Mouse (Mus musculus): Measurements from ENCODE around the gene Prep.
A peak's percentile ranks its signal among the peaks of the same experiment; 100 is the strongest.

The Prep gene

GRCm38 (mm10) chr10:45066931-45067308, at the start of gene Prep:
Gene Prep, plus strand, starts transcription at chr10:45067203.
- peak; percentile 91 to 92 for DNase-seq (ENCODE audit: low spot score in 2 of 2)

- no peak for DNase-seq (ENCODE audit: low spot score in 2 of 2)
Observed at GRCm38 (mm10) chr10:45017352-45017751, 49.7 kb upstream of the Prep start.

GRCm38 (mm10) chr10:45017851-45018250, 49.2 kb upstream of the Prep start:
- DNase-seq (ENCODE audit: low spot score in 2 of 2), result no peak

GRCm38 (mm10) chr10:45019418-45019817, 47.6 kb upstream of the Prep start:
- DNase-seq (ENCODE audit: low spot score in 2 of 2), result no peak

- no peak for DNase-seq (ENCODE audit: low spot score in 2 of 2)
Observed at GRCm38 (mm10) chr10:45019849-45020248, 47.2 kb upstream of the Prep start.

- no peak for DNase-seq (ENCODE audit: low spot score in 2 of 2)
Observed at GRCm38 (mm10) chr10:45020291-45020690, 46.7 kb upstream of the Prep start.

- no peak for DNase-seq (ENCODE audit: low spot score in 2 of 2)
Observed at GRCm38 (mm10) chr10:45025184-45025583, 41.8 kb upstream of the Prep start.

GRCm38 (mm10) chr10:45026935-45027334, 40.1 kb upstream of the Prep start:
- no peak for DNase-seq (ENCODE audit: low spot score in 2 of 2)

GRCm38 (mm10) chr10:45045268-45045928, 21.6 kb upstream of the Prep start:
- DNase-seq (ENCODE audit: low spot score in 2 of 2), result peak; percentile 34 to 78

GRCm38 (mm10) chr10:45048158-45048557, 18.8 kb upstream of the Prep start:
- DNase-seq (ENCODE audit: low spot score in 2 of 2), result no peak

- DNase-seq (ENCODE audit: low spot score in 2 of 2), result no peak
Observed at GRCm38 (mm10) chr10:45048622-45049021, 18.4 kb upstream of the Prep start.

GRCm38 (mm10) chr10:45051125-45051744, 15.8 kb upstream of the Prep start:
- DNase-seq (ENCODE audit: low spot score in 2 of 2), result peak; percentile 58 to 79

GRCm38 (mm10) chr10:45058361-45058760, 8.6 kb upstream of the Prep start:
- DNase-seq (ENCODE audit: low spot score in 2 of 2), result no peak

GRCm38 (mm10) chr10:45060841-45061240, 6.2 kb upstream of the Prep start:
- no peak for DNase-seq (ENCODE audit: low spot score in 2 of 2)

GRCm38 (mm10) chr10:45066131-45066930, 672 bp upstream of the Prep start:
- DNase-seq (ENCODE audit: low spot score in 2 of 2), result no peak

- DNase-seq (ENCODE audit: low spot score in 2 of 2), result no peak
Observed at GRCm38 (mm10) chr10:45067436-45067925, 478 bp downstream of the Prep start.

GRCm38 (mm10) chr10:45069557-45069956, 2.6 kb downstream of the Prep start:
- no peak for DNase-seq (ENCODE audit: low spot score in 2 of 2)

GRCm38 (mm10) chr10:45070362-45070761, 3.4 kb downstream of the Prep start:
- no peak for DNase-seq (ENCODE audit: low spot score in 2 of 2)

GRCm38 (mm10) chr10:45070929-45071813, 4.2 kb downstream of the Prep start:
- DNase-seq (ENCODE audit: low spot score in 2 of 2), result no peak

GRCm38 (mm10) chr10:45072339-45072738, 5.3 kb downstream of the Prep start:
- DNase-seq (ENCODE audit: low spot score in 2 of 2), result no peak

GRCm38 (mm10) chr10:45074543-45074942, 7.5 kb downstream of the Prep start:
- no peak for DNase-seq (ENCODE audit: low spot score in 2 of 2)

All from urinary bladder, postnatal 4 days (tissue).